Mouse (Mus musculus): ENCODE measurements around the gene Ces2e. TPM values are rescaled to one million over a fixed set of nuclear protein-coding genes. Genes with fewer than 3 reads are reported as not detected.
"Not testable (repeated sequence)": the region's sequence is repeated elsewhere in the genome, so short reads cannot be mapped to it uniquely, and the experiment has no call there.

Ces2e gene
- polyA plus RNA-seq (2011; ENCODE audit: insufficient read length, low read depth, missing spikeins) = 0.25 TPM in 1 of 2 replicates, not detected in the other

DNA sequence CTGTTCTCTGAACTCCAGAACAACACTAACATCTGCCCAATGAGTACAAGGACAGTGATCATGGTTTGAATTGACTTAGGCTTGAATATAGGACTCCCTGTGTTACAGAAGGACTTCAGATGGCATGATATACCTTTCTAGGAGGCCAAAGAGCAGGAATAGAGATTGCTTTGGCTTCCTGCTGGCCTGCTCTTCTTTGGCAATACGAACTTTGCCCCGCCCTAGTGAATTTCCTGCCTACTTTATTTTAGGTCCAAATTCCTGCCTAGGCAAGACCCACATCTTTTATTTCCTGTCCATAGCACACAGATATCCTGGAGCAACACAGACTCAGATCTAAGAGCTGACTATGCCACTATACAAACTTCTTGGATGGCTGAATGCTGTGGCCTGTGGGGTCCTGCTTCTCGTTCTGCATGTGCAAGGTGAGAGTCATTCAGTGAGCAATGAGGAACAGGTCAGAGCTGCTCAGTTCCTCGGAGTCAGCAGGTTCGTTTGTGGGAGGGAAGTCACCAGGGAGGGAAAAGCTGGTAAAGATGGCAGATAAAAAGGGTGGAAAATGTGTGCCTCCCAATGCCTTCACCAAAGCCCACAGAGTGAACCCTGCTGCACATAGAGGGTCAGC, at the start of gene Ces2e:
Ces2e (plus strand) TSS at position 289 of the 625 bp plus-strand sequence.
- Histone ChIP-seq H3K4me1 (ENCODE audit: control insufficient read depth, insufficient read depth, low read length) (no peaks in the 10 kb centered on the region), H3K4me3 (ENCODE audit: insufficient read depth, low read length) (no peak within 1 kb of the TSS), H3K27ac (ENCODE audit: insufficient read depth, low read length) (no peak within 1 kb of the TSS)
- no peak for TF ChIP-seq CTCF (IDR thresholded peaks at IDR 0.05; ENCODE audit: borderline replicate concordance, insufficient read depth, low read length)
- no peak for TF ChIP-seq POLR2A (IDR thresholded peaks at IDR 0.05; ENCODE audit: low read depth, low read length)

- H3K4me1 ChIP-seq (ENCODE audit: control insufficient read depth, insufficient read depth, low read length); H3K4me3 ChIP-seq (ENCODE audit: insufficient read depth, low read length); H3K27ac ChIP-seq (ENCODE audit: insufficient read depth, low read length): not testable (repeated sequence)
Measured at GRCm38 (mm10) chr8:104886223-104886926, 39.7 kb upstream of the Ces2e start.

GRCm38 (mm10) chr8:104901746-104902145, 24.3 kb upstream of the Ces2e start:
- Histone ChIP-seq H3K27ac (ENCODE audit: insufficient read depth, low read length) (no peak overlapping the region), H3K4me1 (ENCODE audit: control insufficient read depth, insufficient read depth, low read length) (no peaks in the 10 kb centered on the region), H3K4me3 (ENCODE audit: insufficient read depth, low read length) (no peak overlapping the region)
- no peak for TF ChIP-seq CTCF (IDR thresholded peaks at IDR 0.05; ENCODE audit: borderline replicate concordance, insufficient read depth, low read length)
- TF ChIP-seq POLR2A (IDR thresholded peaks at IDR 0.05; ENCODE audit: low read depth, low read length) = no peak

DNA sequence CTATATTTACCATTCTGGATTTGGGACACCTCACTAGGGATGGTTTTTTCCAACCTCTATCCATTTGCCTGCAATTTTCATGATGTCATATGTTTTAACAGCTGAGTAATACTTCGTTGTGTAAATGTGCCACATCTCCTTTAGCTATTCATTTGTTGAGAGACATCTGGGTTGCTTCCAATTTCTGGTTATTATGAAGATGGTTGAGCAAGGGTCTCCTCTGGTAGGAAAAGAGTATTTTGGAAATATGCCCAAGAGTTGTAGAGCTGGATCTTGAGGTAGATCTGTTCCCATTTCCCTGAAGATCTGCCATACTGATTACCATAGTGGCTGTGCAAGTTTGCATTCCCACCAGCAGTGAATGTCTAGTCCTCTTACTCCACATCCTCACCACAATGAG, 18.9 kb upstream of the Ces2e start:
- TF ChIP-seq POLR2A (IDR thresholded peaks at IDR 0.05; ENCODE audit: low read depth, low read length) = no peak
- Histone ChIP-seq H3K4me1 (ENCODE audit: control insufficient read depth, insufficient read depth, low read length) (no peaks in the 10 kb centered on the region), H3K27ac (ENCODE audit: insufficient read depth, low read length) (no peak overlapping the region), H3K4me3 (ENCODE audit: insufficient read depth, low read length) (no peak overlapping the region)

DNA sequence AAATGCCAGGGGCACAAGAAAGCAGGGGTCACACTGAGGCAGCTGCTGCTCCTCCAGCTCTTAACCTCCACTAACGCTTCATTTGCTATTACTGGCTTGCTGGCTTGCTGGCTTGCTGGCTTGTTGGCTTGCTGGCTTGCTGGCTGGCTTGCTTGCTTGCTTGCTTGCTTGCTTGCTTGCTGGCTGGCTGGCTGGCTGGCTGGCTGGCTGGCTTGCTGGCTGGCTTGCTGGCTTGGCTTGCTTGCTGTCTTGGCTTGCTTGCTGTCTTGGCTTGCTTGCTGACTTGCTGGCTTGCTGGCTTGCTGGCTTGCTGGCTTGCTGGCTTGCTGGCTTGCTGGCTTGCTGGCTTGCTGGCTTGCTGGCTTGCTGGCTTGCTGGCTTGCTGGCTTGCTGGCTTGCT, 17.0 kb upstream of the Ces2e start:
- not testable (repeated sequence) for H3K4me3 ChIP-seq (ENCODE audit: insufficient read depth, low read length); H3K4me1 ChIP-seq (ENCODE audit: control insufficient read depth, insufficient read depth, low read length); H3K27ac ChIP-seq (ENCODE audit: insufficient read depth, low read length)

DNA sequence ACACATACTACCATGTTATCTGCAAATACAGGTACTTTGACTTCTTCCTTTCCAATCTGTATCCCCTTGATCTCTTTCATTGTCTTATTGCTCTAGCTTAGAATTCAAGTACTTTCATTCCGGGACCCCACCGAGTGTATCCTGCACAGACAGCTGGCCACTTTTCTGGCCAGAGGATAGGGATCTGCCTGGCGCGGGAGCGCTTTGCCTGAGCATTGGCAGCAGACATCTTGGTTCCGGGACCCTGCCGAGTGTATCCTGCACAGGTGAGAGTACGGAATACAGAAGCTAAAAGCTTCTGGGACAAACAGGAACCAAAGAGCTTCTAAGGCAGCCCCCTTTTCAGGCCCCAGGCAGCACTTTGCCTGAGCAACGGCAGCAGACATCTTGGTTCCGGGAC, 16.4 kb upstream of the Ces2e start:
- not testable (repeated sequence) for H3K27ac ChIP-seq (ENCODE audit: insufficient read depth, low read length); H3K4me1 ChIP-seq (ENCODE audit: control insufficient read depth, insufficient read depth, low read length); H3K4me3 ChIP-seq (ENCODE audit: insufficient read depth, low read length)

GRCm38 (mm10) chr8:104927301-104927700, 1.2 kb downstream of the Ces2e start:
- TF ChIP-seq CTCF (IDR thresholded peaks at IDR 0.05; ENCODE audit: borderline replicate concordance, insufficient read depth, low read length) = no peak
- no peak overlapping the region for H3K4me3 ChIP-seq (ENCODE audit: insufficient read depth, low read length)
- no peaks in the 10 kb centered on the region for H3K4me1 ChIP-seq (ENCODE audit: control insufficient read depth, insufficient read depth, low read length)
- no peak overlapping the region for H3K27ac ChIP-seq (ENCODE audit: insufficient read depth, low read length)

- Histone ChIP-seq H3K4me1 (ENCODE audit: control insufficient read depth, insufficient read depth, low read length) (no peaks in the 10 kb centered on the region), H3K27ac (ENCODE audit: insufficient read depth, low read length) (no peak overlapping the region), H3K4me3 (ENCODE audit: insufficient read depth, low read length) (no peak overlapping the region)
- no peak for TF ChIP-seq POLR2A (IDR thresholded peaks at IDR 0.05; ENCODE audit: low read depth, low read length)
- no peak for TF ChIP-seq CTCF (IDR thresholded peaks at IDR 0.05; ENCODE audit: borderline replicate concordance, insufficient read depth, low read length)
Measured at GRCm38 (mm10) chr8:104944665-104945064, 18.6 kb downstream of the Ces2e start.

DNA sequence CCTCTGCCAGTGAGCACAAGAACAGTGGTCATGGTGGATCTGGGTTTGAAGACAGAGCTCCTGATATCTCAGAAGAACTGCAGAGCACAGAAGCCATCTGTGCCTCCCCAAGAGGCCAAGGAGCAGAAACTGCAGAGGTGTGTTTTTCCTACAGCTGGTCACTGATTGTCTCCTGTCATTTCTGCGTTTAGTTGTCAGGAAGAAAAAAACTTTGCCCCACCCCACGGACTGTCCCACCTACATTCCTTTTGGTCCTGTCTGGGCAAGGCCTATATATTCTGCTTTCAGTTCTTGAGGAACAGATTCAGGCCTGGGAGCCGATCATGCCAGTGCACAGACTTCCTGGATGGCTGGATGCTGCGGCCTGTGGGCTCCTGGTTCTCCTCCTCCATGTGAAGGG, 21.0 kb downstream of the Ces2e start, which contains the start of gene Ces2f:
Ces2f (plus strand) TSS at position 301 of the 400 bp plus-strand sequence.
- TF ChIP-seq POLR2A (IDR thresholded peaks at IDR 0.05; ENCODE audit: low read depth, low read length) (no peak), CTCF (IDR thresholded peaks at IDR 0.05; ENCODE audit: borderline replicate concordance, insufficient read depth, low read length) (no peak)
- Histone ChIP-seq H3K4me1 (ENCODE audit: control insufficient read depth, insufficient read depth, low read length) (no peaks in the 10 kb centered on the region), H3K4me3 (ENCODE audit: insufficient read depth, low read length) (no peak within 1 kb of the TSS), H3K27ac (ENCODE audit: insufficient read depth, low read length) (no peak within 1 kb of the TSS)

DNA sequence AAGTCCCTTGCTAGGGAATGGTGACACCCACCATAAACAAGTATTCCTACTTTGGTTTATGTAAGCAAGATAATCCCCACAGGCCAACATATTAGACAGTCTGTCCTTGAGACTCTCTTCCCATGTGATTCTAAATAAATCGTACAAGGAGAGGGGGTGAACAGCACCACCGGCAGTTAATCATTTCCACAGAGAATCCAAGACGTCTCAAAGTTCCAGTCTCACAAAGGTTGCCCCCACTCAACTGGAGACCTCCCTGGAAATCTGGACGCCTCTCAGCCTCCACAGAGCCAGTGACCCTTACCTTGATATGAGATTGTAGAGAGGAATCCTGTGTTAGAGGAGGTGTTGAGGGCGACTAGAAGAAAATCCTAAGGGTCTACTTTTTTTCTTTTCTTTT, 23.0 kb downstream of the Ces2e start:
- no peak overlapping the region for H3K4me3 ChIP-seq (ENCODE audit: insufficient read depth, low read length)
- no peaks in the 10 kb centered on the region for H3K4me1 ChIP-seq (ENCODE audit: control insufficient read depth, insufficient read depth, low read length)
- H3K27ac ChIP-seq (ENCODE audit: insufficient read depth, low read length) = no peak overlapping the region
- TF ChIP-seq CTCF (IDR thresholded peaks at IDR 0.05; ENCODE audit: borderline replicate concordance, insufficient read depth, low read length) (no peak), POLR2A (IDR thresholded peaks at IDR 0.05; ENCODE audit: low read depth, low read length) (no peak)

DNA sequence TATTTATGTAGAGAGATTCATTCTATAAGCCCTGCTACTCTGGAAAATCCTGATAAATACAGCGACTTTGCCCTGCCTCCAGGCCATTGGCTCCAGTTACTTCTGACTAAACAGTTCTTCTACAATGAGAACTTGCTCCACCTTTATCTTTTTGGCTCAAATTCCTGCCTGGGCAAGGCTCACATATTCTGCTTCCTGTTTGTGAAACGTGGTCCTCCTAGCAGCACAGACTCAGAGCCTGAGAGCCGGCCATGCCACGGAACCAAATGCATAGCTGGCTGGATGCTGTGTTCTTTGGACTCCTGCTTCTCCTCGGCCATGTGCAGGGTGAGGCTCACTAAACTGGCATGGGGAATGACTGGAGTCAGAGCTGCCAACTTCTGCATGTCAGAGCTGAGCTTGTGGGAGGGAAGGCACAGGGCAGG, 35.5 kb downstream of the Ces2e start, which contains the start of gene Ces2g:
Ces2g (plus strand) TSS at position 182 of the 425 bp plus-strand sequence.
- no peaks in the 10 kb centered on the region for H3K4me1 ChIP-seq (ENCODE audit: control insufficient read depth, insufficient read depth, low read length)
- TF ChIP-seq POLR2A (IDR thresholded peaks at IDR 0.05; ENCODE audit: low read depth, low read length) (no peak), CTCF (IDR thresholded peaks at IDR 0.05; ENCODE audit: borderline replicate concordance, insufficient read depth, low read length) (no peak)
- no peak within 1 kb of the TSS for H3K27ac ChIP-seq (ENCODE audit: insufficient read depth, low read length)
- H3K4me3 ChIP-seq (ENCODE audit: insufficient read depth, low read length) = no peak within 1 kb of the TSS

Measured in embryonic fibroblast, embryonic 13.5 days (primary cell).